ENCODE assay signal across 8 mouse cellular contexts in genomic region chrX:76598459-76599206, GRCm38 (mm10). TPM values are rescaled to one million over a fixed set of nuclear protein-coding genes. Genes with fewer than 3 reads are reported as not detected.
A peak's percentile ranks its signal among the peaks of the same experiment; 100 is the strongest.
DNase-seq lines count a peak whose midpoint lies in the region; ATAC-seq and TF ChIP-seq lines count a peak whose summit lies in the region.

No protein-coding gene starts in this region.

- DNase-seq in heart, adult 8-10 months (ENCODE audit: low spot score) = peak; percentile 38
- DNase-seq in heart, adult 2 months = no peak
- DNase-seq in Patski (ENCODE audit: low read depth, low spot score) = peak; percentile 100
- DNase-seq in heart, postnatal 0 days (ENCODE audit: low spot score) = peak; percentile 90
- peak; percentile 49 for DNase-seq in limb, embryonic 10.5 days (ENCODE audit: low spot score)
- peak; percentile 78 for DNase-seq in midbrain, embryonic 14.5 days
- DNase-seq in thymus, postnatal 4 days = peak; percentile 5

- CTCF ChIA-PET in Patski (lab: Charles Lee) = no interaction called here

- peaks cover 3% of the 10 kb centered on the region; the same call in 1 of the 2 replicates for H3K36me3 ChIP-seq in heart, adult 2 months (ENCODE audit: control insufficient read depth, insufficient read depth, low read length)
- H3K36me3 ChIP-seq in embryonic facial prominence, embryonic 13.5 days = no peaks in the 10 kb centered on the region
- no peaks in the 10 kb centered on the region for H3K36me3 ChIP-seq in heart, postnatal 0 days (replicated peaks; ENCODE audit: control insufficient read depth, insufficient read depth, low read length)
- H3K36me3 ChIP-seq in limb, embryonic 10.5 days = no peaks in the 10 kb centered on the region
- H3K36me3 ChIP-seq in midbrain, embryonic 14.5 days (ENCODE audit: control insufficient read depth, insufficient read depth, low read length) = no peaks in the 10 kb centered on the region

- TF ChIP-seq POLR2A in heart, adult 2 months (IDR thresholded peaks at IDR 0.05; ENCODE audit: insufficient read depth, low read depth, low read length) = no peak

- H3K79me2 ChIP-seq in heart, adult 2 months (replicated peaks; ENCODE audit: control insufficient read depth, insufficient read depth, low read length) = no peaks in the 10 kb centered on the region; the same call in 1 of the 2 replicates

- intact Hi-C loops in heart, adult 2 months (cut with DNase I) = no loop called here

- no peaks in the 10 kb centered on the region for H3K4me1 ChIP-seq in heart, adult 2 months (ENCODE audit: control insufficient read depth, insufficient read depth, low read length)
- H3K4me1 ChIP-seq in embryonic facial prominence, embryonic 13.5 days = no peaks in the 10 kb centered on the region
- H3K4me1 ChIP-seq in heart, postnatal 0 days (ENCODE audit: control insufficient read depth, insufficient read depth) = no peaks in the 10 kb centered on the region
- no peaks in the 10 kb centered on the region for H3K4me1 ChIP-seq in limb, embryonic 10.5 days
- no peaks in the 10 kb centered on the region for H3K4me1 ChIP-seq in midbrain, embryonic 14.5 days (ENCODE audit: control insufficient read depth, insufficient read depth, low read length)

- H3K27ac ChIP-seq in heart, adult 2 months = no peak overlapping the region
- H3K27ac ChIP-seq in embryonic facial prominence, embryonic 13.5 days = no peak overlapping the region
- H3K27ac ChIP-seq in heart, postnatal 0 days (ENCODE audit: low read depth) = no peak overlapping the region
- H3K27ac ChIP-seq in limb, embryonic 10.5 days = no peak overlapping the region
- no peak overlapping the region for H3K27ac ChIP-seq in midbrain, embryonic 14.5 days (replicated peaks; ENCODE audit: low read depth, low read length)

- H3K27me3 ChIP-seq in heart, adult 2 months (ENCODE audit: control insufficient read depth, insufficient read depth, low read length) = peaks cover 2% of the 10 kb centered on the region; the same call in 1 of the 2 replicates
- H3K27me3 ChIP-seq in Patski = peaks cover 11% of the 10 kb centered on the region
- H3K27me3 ChIP-seq in embryonic facial prominence, embryonic 13.5 days = no peaks in the 10 kb centered on the region
- no peaks in the 10 kb centered on the region for H3K27me3 ChIP-seq in heart, postnatal 0 days (ENCODE audit: control insufficient read depth, insufficient read depth, low read length)
- H3K27me3 ChIP-seq in limb, embryonic 10.5 days (ENCODE audit: low read depth, poor library complexity, severe bottlenecking) = no peaks in the 10 kb centered on the region
- no peaks in the 10 kb centered on the region for H3K27me3 ChIP-seq in midbrain, embryonic 14.5 days (ENCODE audit: control insufficient read depth, insufficient read depth, low read length)

- no peak overlapping the region; the same call in 1 of the 2 replicates for H3K9ac ChIP-seq in heart, adult 2 months (ENCODE audit: low read depth, low read length)
- no peak overlapping the region for H3K9ac ChIP-seq in embryonic facial prominence, embryonic 13.5 days
- no peak overlapping the region for H3K9ac ChIP-seq in heart, postnatal 0 days (replicated peaks; ENCODE audit: low read depth, low read length)
- H3K9ac ChIP-seq in midbrain, embryonic 14.5 days (replicated peaks; ENCODE audit: low read length) = no peak overlapping the region

- TF ChIP-seq EP300 in heart, adult 2 months (IDR thresholded peaks at IDR 0.05; ENCODE audit: insufficient read depth, low read depth, low read length) = no peak
- no peak for TF ChIP-seq EP300 in heart, postnatal 0 days (IDR thresholded peaks at IDR 0.05; ENCODE audit: low read depth)

- no peak overlapping the region for H3K4me3 ChIP-seq in heart, adult 2 months
- H3K4me3 ChIP-seq in embryonic facial prominence, embryonic 13.5 days = no peak overlapping the region
- H3K4me3 ChIP-seq in heart, postnatal 0 days (ENCODE audit: low read depth, low read length) = no peak overlapping the region
- no peak overlapping the region for H3K4me3 ChIP-seq in limb, embryonic 10.5 days
- H3K4me3 ChIP-seq in midbrain, embryonic 14.5 days (replicated peaks; ENCODE audit: low read depth, low read length) = no peak overlapping the region

- in situ Hi-C loops in Patski (cut with MboI; ENCODE audit: low pct_unique_long_range_greater_than_20kb) = no loop called here

- TF ChIP-seq CTCF in heart, adult 2 months (IDR thresholded peaks at IDR 0.05) = no peak
- no peak for TF ChIP-seq CTCF in Patski (IDR thresholded peaks at IDR 0.05)
- no peak for TF ChIP-seq CTCF in heart, postnatal 0 days (IDR thresholded peaks at IDR 0.05; ENCODE audit: low read depth)

- POLR2A ChIA-PET in Patski (lab: Charles Lee) = no interaction called here

- WGBS in heart, adult 2 months = 45% methylated on average over 6 of the region's 6 CpGs
- 53% methylated on average over 6 of the region's 6 CpGs for WGBS in embryonic facial prominence, embryonic 13.5 days
- 44% methylated on average over 6 of the region's 6 CpGs for WGBS in heart, postnatal 0 days
- 51% methylated on average over 6 of the region's 6 CpGs for WGBS in limb, embryonic 10.5 days
- WGBS in midbrain, embryonic 14.5 days = 55% methylated on average over 6 of the region's 6 CpGs

- peak; percentile 100 for ATAC-seq in Patski
- ATAC-seq in embryonic facial prominence, embryonic 13.5 days (ENCODE audit: insufficient number of reproducible peaks, insufficient read depth, low FRiP score, low TSS enrichment, low read depth) = peak; percentile 100
- peak; percentile 100 for ATAC-seq in heart, postnatal 0 days (ENCODE audit: insufficient read depth, low read depth)
- peak; percentile 100 for ATAC-seq in midbrain, embryonic 14.5 days (ENCODE audit: low FRiP score, low TSS enrichment)

- peaks cover 4% of the 10 kb centered on the region for H3K9me3 ChIP-seq in embryonic facial prominence, embryonic 13.5 days
- H3K9me3 ChIP-seq in heart, postnatal 0 days (replicated peaks; ENCODE audit: control insufficient read depth, low read length) = peaks cover 6% of the 10 kb centered on the region; the same call in 1 of the 2 replicates
- peaks cover 3% of the 10 kb centered on the region for H3K9me3 ChIP-seq in limb, embryonic 10.5 days (replicated peaks)
- H3K9me3 ChIP-seq in midbrain, embryonic 14.5 days (ENCODE audit: control insufficient read depth, low read length) = peaks cover 6% of the 10 kb centered on the region

- no peak overlapping the region for H3K4me2 ChIP-seq in embryonic facial prominence, embryonic 13.5 days
- no peak overlapping the region for H3K4me2 ChIP-seq in heart, postnatal 0 days (ENCODE audit: low read depth, low read length)
- H3K4me2 ChIP-seq in midbrain, embryonic 14.5 days (ENCODE audit: low read length) = no peak overlapping the region

RNA-seq across cellular contexts. Expression of gene Cldn34d, which starts 4.1 kb away (rescaled TPM):
- total RNA-seq in heart, adult 8-10 months (2022) = not detected
- total RNA-seq in heart, adult 2 months (2021) = not detected
- not detected in 2 replicates for polyA plus RNA-seq in heart, adult 2 months (2012; rRNA removed)
- polyA plus RNA-seq in Patski (2021) = not detected
- not detected in 2 replicates for polyA plus RNA-seq in embryonic facial prominence, embryonic 13.5 days (2015; fragmentation: Nextera tagmentation; extraction: Ambion mirVana)
- total RNA-seq in heart, postnatal 0 days (2014; rRNA removed; ENCODE audit: low replicate concordance) = not detected in 2 replicates
- not detected in 2 replicates for polyA plus RNA-seq in heart, postnatal 0 days (2015; fragmentation: Nextera tagmentation; extraction: Ambion mirVana)
- not detected in 2 replicates for polyA plus RNA-seq in limb, embryonic 10.5 days (2016; fragmentation: Nextera tagmentation; extraction: Ambion mirVana)
- not detected in 2 replicates for polyA plus RNA-seq in midbrain, embryonic 14.5 days (2014; fragmentation: Nextera tagmentation; extraction: Ambion mirVana)

Comparison
In these comparisons a context has a peak if more than half of its experiments do, and no peak if none do; other contexts are left out.
1. DNase-seq: peak in heart, adult 8-10 months (single experiment), Patski (single experiment), heart, postnatal 0 days (single experiment), limb, embryonic 10.5 days (single experiment), midbrain, embryonic 14.5 days (single experiment) and thymus, postnatal 4 days (single experiment); none in heart, adult 2 months (0 of 2).
2. Peak in every context shown above with its lines, with median percentiles within 50 percentile points of each other: ATAC-seq.